Mouse (Mus musculus) liver, adult 2 months (tissue): ENCODE measurements around the gene Gm11214. TPM values are rescaled to one million over a fixed set of nuclear protein-coding genes. Genes with fewer than 3 reads are reported as not detected.
A peak's percentile ranks its signal among the peaks of the same experiment; 100 is the strongest.

Experiments
- DNase-seq: peaks from one replicate; pipeline ENCODE4 v3.0.0-alpha.2; 2011; ENCODE audit warnings: low read depth, low spot score; ENCODE audit errors: extremely low read depth
- H3K27ac ChIP-seq: fragments of 200-500 bp; replicated peaks from 2 replicates; pipeline ENCODE4 v1.5.1; 2012; ENCODE audit warnings: low read depth, mild to moderate bottlenecking, control low read depth, inconsistent platforms, low read length; ENCODE audit not compliant: insufficient read depth
- H3K27me3 ChIP-seq: fragments of 200-500 bp; 2 replicates; pipeline ENCODE4 v1.6.1; 2012; ENCODE audit warnings: mild to moderate bottlenecking, moderate library complexity, low read length, inconsistent platforms; ENCODE audit not compliant: control insufficient read depth, insufficient read depth
- H3K36me3 ChIP-seq: fragments of 200-500 bp; 2 replicates; pipeline ENCODE4 v1.6.1; 2012; ENCODE audit warnings: low read length, inconsistent platforms; ENCODE audit not compliant: control insufficient read depth, insufficient read depth
- H3K4me1 ChIP-seq: fragments of 200-500 bp; 2 replicates; pipeline ENCODE4 v1.6.1; 2011; ENCODE audit warnings: low read length; ENCODE audit not compliant: control insufficient read depth, insufficient read depth
- H3K4me3 ChIP-seq: fragments of 200-500 bp; 2 replicates; pipeline ENCODE4 v1.5.1; 2011; ENCODE audit warnings: low read depth, mild to moderate bottlenecking, control low read depth, low read length, moderate library complexity; ENCODE audit not compliant: insufficient read depth
- H3K79me2 ChIP-seq: fragments of 200-500 bp; 2 replicates; pipeline ENCODE4 v1.6.1; 2012; ENCODE audit warnings: inconsistent platforms, mild to moderate bottlenecking, low read length, moderate library complexity; ENCODE audit not compliant: control insufficient read depth, insufficient read depth
- H3K9ac ChIP-seq: fragments of 200-500 bp; 2 replicates; pipeline ENCODE4 v1.6.1; 2012; ENCODE audit warnings: low read depth, mild to moderate bottlenecking, control low read depth, inconsistent platforms, low read length
- CTCF ChIP-seq: fragments of 200-500 bp; IDR thresholded peaks from 2 replicates; pipeline ENCODE4 v1.5.1; 2011; ENCODE audit warnings: low read depth, low read length, control low read depth
- POLR2A ChIP-seq: fragments of 200-500 bp; IDR thresholded peaks from 2 replicates; pipeline ENCODE4 v1.6.1; 2011; ENCODE audit warnings: low read length, control low read depth; ENCODE audit not compliant: insufficient read depth; ENCODE audit errors: extremely low read depth
- WGBS: fragments of 180-500 bp; shearing (Covaris S2); methylation state at CpG from one replicate; pipeline ENCODE4 v1.1.7; 2018; 5-methylcytosine and 5-hydroxymethylcytosine counted together
- polyA plus RNA-seq: library from polyadenylated mRNA; depleted of rRNA; stranded (reverse); fragments of >200 nt; gene quantifications from 2 replicates; pipeline ENCODE4 v1.2.3, GENCODE M21; 2012; rRNA removed
- total RNA-seq: library from RNA; depleted of rRNA; stranded (reverse); fragments of >200 nt; gene quantifications from 2 replicates; pipeline ENCODE4 v1.2.3, GENCODE M21; 2014; rRNA removed

Gene Gm11214
- total and polyA plus RNA-seq, 2 experiments: not detected

DNA sequence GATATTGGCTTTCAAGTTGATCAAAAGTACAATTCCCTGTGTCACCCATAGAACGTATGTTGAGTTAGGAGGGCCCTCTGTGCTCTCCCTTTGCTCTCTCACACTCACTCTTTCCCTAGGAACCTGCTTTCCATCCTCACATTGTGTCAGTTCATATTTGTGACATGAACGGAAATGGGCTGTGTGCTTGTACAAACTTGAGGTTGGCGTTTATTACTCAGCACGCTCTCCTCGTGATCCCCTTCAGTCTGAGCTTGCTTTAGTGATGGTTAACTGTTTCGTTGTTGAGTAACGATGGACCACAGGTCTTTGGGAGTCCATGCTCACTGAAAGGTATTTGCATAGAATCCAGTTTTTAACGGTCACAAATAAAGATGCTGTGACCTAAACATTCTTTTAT, 36.1 kb downstream of the Gm11214 start:
- H3K36me3 ChIP-seq: no peaks in the 10 kb centered on the region
- 75% methylated on average over 8 of the region's 8 CpGs for WGBS
- H3K4me1 ChIP-seq: no peaks in the 10 kb centered on the region
- no peak overlapping the region for H3K27ac ChIP-seq
- no peak overlapping the region for H3K4me3 ChIP-seq
- no peak overlapping the region for H3K9ac ChIP-seq
- no peak for DNase-seq
- TF ChIP-seq CTCF (no peak), POLR2A (no peak)
- no peaks in the 10 kb centered on the region for H3K27me3 ChIP-seq
- H3K79me2 ChIP-seq: no peaks in the 10 kb centered on the region

DNA sequence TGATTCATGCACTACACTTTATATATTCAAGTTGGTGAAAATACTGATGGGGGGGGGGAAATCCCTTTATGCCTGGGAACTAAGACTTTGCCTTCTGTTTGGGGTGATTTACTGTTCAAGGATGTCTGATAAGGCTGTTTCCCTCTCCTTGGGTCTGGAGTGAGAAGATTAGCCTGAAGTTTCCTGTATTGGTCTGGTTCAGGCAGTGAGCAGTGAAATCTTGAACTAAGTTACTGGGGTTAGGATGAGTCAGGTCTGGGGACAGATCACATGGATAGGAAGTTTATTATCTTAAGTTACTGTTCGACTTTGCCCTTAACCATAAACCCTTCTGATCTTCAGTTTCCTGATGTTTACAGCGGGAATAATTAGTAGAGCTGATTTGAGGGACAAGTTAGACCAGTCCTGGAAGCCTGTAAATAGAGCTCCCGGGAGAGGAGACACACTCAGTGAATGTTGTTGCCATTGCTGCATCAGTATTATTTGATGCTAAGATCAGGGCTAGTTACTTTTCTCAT, 37.6 kb downstream of the Gm11214 start:
- no peak overlapping the region for H3K4me3 ChIP-seq
- no peaks in the 10 kb centered on the region for H3K27me3 ChIP-seq
- 48% methylated on average over 3 of the region's 3 CpGs for WGBS
- no peak for DNase-seq
- no peaks in the 10 kb centered on the region for H3K79me2 ChIP-seq
- H3K9ac ChIP-seq: no peak overlapping the region
- TF ChIP-seq POLR2A (no peak), CTCF (no peak)
- no peak overlapping the region for H3K27ac ChIP-seq
- no peaks in the 10 kb centered on the region for H3K36me3 ChIP-seq
- H3K4me1 ChIP-seq: no peaks in the 10 kb centered on the region

DNA sequence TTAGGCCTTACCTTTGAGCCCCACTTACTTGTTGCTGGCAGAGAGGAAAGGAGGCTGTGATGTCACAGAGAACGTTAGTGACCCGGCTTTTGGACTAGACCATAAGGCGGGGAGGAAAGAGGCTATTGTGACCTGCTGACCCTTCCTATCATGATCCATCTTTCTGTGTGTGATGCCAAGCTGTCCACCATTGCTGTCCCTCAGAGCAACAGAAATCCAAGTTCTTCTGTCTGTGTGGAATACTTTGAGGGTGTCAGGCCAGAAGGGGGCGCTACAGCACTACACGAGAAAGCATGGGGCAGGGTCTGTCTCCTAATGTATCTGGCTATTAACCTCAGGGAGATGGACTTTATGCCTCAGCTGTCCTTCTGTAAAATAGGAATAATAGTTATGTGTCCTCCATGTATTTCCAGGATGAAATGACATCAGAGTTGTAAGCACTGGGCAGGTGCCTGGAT, 40.8 kb downstream of the Gm11214 start, which contains the start of gene Tex48:
TSS of gene Tex48 (minus strand) at position 51 of the 458 bp plus-strand sequence.
- no peak for DNase-seq
- Histone ChIP-seq H3K36me3 (no peaks in the 10 kb centered on the region), H3K27ac (no peak within 1 kb of the TSS), H3K4me1 (no peaks in the 10 kb centered on the region), H3K27me3 (no peaks in the 10 kb centered on the region), H3K4me3 (no peak within 1 kb of the TSS), H3K79me2 (no peaks in the 10 kb centered on the region), H3K9ac (no peak within 1 kb of the TSS)
- TF ChIP-seq POLR2A (no peak), CTCF (peak; percentile 42)
- 50% methylated on average over 5 of the region's 5 CpGs for WGBS

DNA sequence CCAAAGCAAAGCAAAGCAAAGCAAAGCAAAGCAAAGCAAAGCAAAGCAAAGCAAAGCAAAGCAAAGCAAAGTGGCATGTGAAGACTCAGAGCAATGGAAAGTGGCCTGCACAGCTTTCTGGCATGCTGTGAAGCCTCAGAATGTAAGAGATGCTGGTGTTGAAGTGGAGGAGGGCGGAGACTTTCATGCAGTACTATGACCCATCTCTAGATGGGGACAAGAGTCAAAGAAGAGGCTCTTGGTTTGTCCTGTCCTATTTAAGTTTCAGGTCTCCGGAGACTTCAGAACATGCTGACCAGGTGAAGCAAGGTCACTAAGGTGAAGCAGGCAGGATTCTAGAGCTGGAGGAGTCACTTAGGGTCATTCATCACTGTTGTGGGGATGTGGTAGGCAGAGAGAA, 41.3 kb downstream of the Gm11214 start:
- Histone ChIP-seq H3K27me3 (no peaks in the 10 kb centered on the region), H3K27ac (no peak overlapping the region), H3K36me3 (no peaks in the 10 kb centered on the region), H3K79me2 (no peaks in the 10 kb centered on the region), H3K4me1 (no peaks in the 10 kb centered on the region), H3K9ac (no peak overlapping the region), H3K4me3 (no peak overlapping the region)
- no peak for DNase-seq
- no peak for TF ChIP-seq CTCF
- no peak for TF ChIP-seq POLR2A
- 71% methylated on average over 2 of the region's 2 CpGs for WGBS

Other genes starting within 250 kb of the Gm11214 start
- gene Whrn, start 167.4 kb downstream of the Gm11214 start, total RNA-seq: 0.20 and 0.37 TPM in 2 replicates
- 0.87 and 0.89 TPM in 2 replicates for gene Whrn, start 167.4 kb downstream of the Gm11214 start, polyA plus RNA-seq
- 79.7 and 82.6 TPM in 2 replicates for gene Atp6v1g1, start 118.6 kb downstream of the Gm11214 start, total RNA-seq
- 31.6 and 33.4 TPM in 2 replicates for gene Atp6v1g1, start 118.6 kb downstream of the Gm11214 start, polyA plus RNA-seq
- gene Tmem268, start 104.6 kb downstream of the Gm11214 start, total RNA-seq: 2.9 and 4.4 TPM in 2 replicates
- gene Tmem268, start 104.6 kb downstream of the Gm11214 start, polyA plus RNA-seq: 4.0 and 4.7 TPM in 2 replicates
- not detected in 2 replicates for gene Gm11213, start 58.1 kb downstream of the Gm11214 start, total RNA-seq
- not detected in 2 replicates for gene Gm11213, start 58.1 kb downstream of the Gm11214 start, polyA plus RNA-seq
- gene Tex48, start 41.0 kb downstream of the Gm11214 start, total RNA-seq: not detected in 2 replicates
- not detected in 2 replicates for gene Tex48, start 41.0 kb downstream of the Gm11214 start, polyA plus RNA-seq
- gene Tnfsf15, start 81.7 kb upstream of the Gm11214 start, total RNA-seq: 0.28 and 0.40 TPM in 2 replicates
- gene Tnfsf15, start 81.7 kb upstream of the Gm11214 start, polyA plus RNA-seq: not detected in 2 replicates
- gene Tnfsf8, start 198.0 kb upstream of the Gm11214 start, total RNA-seq: 0.09 and 0.13 TPM in 2 replicates
- 0.02 TPM in 1 of 2 replicates, not detected in the other for gene Tnfsf8, start 198.0 kb upstream of the Gm11214 start, polyA plus RNA-seq